Mouse (Mus musculus): ENCODE data around the gene Abcf2. TPM values are rescaled to one million over a fixed set of nuclear protein-coding genes. Genes with fewer than 3 reads are reported as not detected.
A peak's percentile ranks its signal among the peaks of the same experiment; 100 is the strongest.
"Not testable (repeated sequence)": the region's sequence is repeated elsewhere in the genome, so short reads cannot be mapped to it uniquely, and the experiment has no call there.

The Abcf2 gene
- polyA plus RNA-seq, 1 experiment from 2014 or later, result 177 TPM

DNA sequence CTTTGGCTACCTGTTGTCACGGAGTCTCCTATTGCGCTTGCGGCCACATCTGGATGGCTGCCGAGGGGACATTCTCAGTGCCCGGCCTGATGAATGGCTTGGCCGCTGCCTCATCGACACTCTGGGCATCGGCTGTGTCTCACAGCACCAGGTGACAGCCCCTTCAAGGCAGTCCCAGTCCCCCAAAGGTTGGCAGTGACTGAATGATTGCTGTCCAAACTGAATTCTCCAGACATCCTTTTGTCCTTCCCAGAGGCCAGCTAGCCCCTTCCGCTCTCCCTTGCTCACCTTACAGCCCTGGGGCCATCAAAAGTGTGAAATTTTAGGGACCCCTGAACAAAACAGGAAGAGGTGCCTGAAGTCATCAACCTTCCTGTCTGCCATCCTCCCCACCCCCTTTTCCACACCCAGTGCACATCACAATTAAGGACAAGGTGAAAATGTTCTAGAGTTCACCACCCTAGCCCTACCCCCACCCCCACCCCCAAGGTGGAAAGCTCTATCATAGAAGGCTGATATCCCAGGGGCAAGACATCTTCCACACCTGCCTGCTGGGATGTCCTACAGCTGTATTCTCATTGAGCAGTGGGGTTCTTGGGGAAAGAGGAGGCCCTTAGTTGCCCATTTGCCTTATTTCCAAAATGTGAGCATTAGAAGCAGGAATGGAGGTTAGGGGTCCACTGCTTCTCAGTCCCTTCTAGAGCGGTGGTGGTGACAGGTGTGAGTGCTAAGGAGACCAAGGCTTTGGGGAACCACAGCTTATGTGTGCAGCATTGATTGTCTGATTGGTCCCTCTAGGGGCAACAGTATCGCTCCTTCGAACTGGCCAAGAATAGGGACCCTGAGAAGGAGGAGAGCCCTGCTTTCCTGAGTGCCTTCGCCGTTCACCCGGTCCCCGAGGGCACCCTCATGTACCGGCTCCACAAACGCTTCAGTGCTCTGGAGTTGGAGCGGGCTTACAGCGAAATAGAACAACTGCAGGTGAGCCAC is 12.5 kb upstream of the Abcf2 start:
- Histone ChIP-seq H3K27me3 (ENCODE audit: low read depth, poor library complexity, severe bottlenecking) (peaks cover 35% of the 10 kb centered on the region), H3K36me3 (peaks cover 71% of the 10 kb centered on the region), H3K27ac (no peak overlapping the region), H3K4me1 (peaks cover 57% of the 10 kb centered on the region), H3K4me3 (no peak overlapping the region), H3K9me3 (replicated peaks) (no peaks in the 10 kb centered on the region)
- no peak for DNase-seq (ENCODE audit: low spot score)
- 90% methylated on average over 20 of the region's 20 CpGs for WGBS

- peak overlapping the region; percentile 84 for H3K27ac ChIP-seq
- DNase-seq (ENCODE audit: low spot score), result no peak
Observed at GRCm38 (mm10) chr5:24587200-24587577, 9.9 kb upstream of the Abcf2 start.

GRCm38 (mm10) chr5:24586547-24587199 is 9.4 kb upstream of the Abcf2 start, which contains the start of gene Chpf2:
Chpf2 (plus strand) TSS chr5:24586741.
- DNase-seq (ENCODE audit: low spot score), result peak; percentile 92
- peaks cover 12% of the 10 kb centered on the region for H3K27me3 ChIP-seq (ENCODE audit: low read depth, poor library complexity, severe bottlenecking)
- peaks cover 40% of the 10 kb centered on the region for H3K36me3 ChIP-seq
- peak within 1 kb of the TSS; percentile 89 for H3K4me3 ChIP-seq
- H3K9me3 ChIP-seq (replicated peaks), result no peaks in the 10 kb centered on the region
- under 1% methylated on average over 43 of the region's 43 CpGs for WGBS
- peaks cover 40% of the 10 kb centered on the region for H3K4me1 ChIP-seq
- H3K27ac ChIP-seq, result peak within 1 kb of the TSS; percentile 84

More at GRCm38 (mm10) chr5:24587200-24587577, 9.9 kb upstream of the Abcf2 start:
- 37% methylated on average over 4 of the region's 4 CpGs for WGBS
- Histone ChIP-seq H3K4me3 (peak overlapping the region; percentile 89), H3K36me3 (peaks cover 45% of the 10 kb centered on the region), H3K4me1 (peaks cover 45% of the 10 kb centered on the region), H3K9me3 (replicated peaks) (no peaks in the 10 kb centered on the region), H3K27me3 (ENCODE audit: low read depth, poor library complexity, severe bottlenecking) (peaks cover 18% of the 10 kb centered on the region)

GRCm38 (mm10) chr5:24586106-24586505 is 8.8 kb upstream of the Abcf2 start:
- peaks cover 7% of the 10 kb centered on the region for H3K27me3 ChIP-seq (ENCODE audit: low read depth, poor library complexity, severe bottlenecking)
- H3K27ac ChIP-seq, result peak overlapping the region; percentile 84

GRCm38 (mm10) chr5:24578109-24578963 is 1.1 kb upstream of the Abcf2 start:
- H3K4me1 ChIP-seq, result peaks cover 16% of the 10 kb centered on the region
- WGBS, result 67% methylated on average over 6 of the region's 6 CpGs
- DNase-seq (ENCODE audit: low spot score), result no peak
- peaks cover 26% of the 10 kb centered on the region for H3K36me3 ChIP-seq
- peak overlapping the region; percentile 91 for H3K27ac ChIP-seq
- H3K27me3 ChIP-seq (ENCODE audit: low read depth, poor library complexity, severe bottlenecking), result no peaks in the 10 kb centered on the region
- H3K4me3 ChIP-seq, result peak overlapping the region; percentile 89
- H3K9me3 ChIP-seq (replicated peaks), result no peaks in the 10 kb centered on the region

More at GRCm38 (mm10) chr5:24586106-24586505, 8.8 kb upstream of the Abcf2 start:
- no peak for DNase-seq (ENCODE audit: low spot score)
- Histone ChIP-seq H3K9me3 (replicated peaks) (no peaks in the 10 kb centered on the region), H3K36me3 (peaks cover 34% of the 10 kb centered on the region), H3K4me3 (peak overlapping the region; percentile 89), H3K4me1 (peaks cover 35% of the 10 kb centered on the region)
- 15% methylated on average over 8 of the region's 8 CpGs for WGBS

DNA sequence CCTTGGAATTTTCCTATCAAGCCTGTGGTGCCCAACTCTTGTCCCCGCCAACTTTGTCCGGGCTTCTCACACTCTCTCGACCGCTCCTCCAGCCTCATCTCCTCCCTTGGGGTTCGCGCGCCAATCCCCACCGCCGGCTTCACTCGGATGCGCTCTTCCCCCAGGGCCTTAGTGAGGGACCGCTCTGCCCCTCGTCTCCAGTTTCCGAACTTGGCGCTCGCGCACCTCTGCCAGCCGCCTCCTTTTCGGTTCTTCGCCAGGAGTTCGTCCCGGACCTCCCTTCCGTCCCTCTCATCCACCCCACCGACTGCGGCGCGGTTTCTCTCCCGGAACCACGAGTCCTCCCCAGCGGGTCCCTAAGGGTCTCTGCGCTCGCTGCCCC is 475 bp downstream of the Abcf2 start:
- Histone ChIP-seq H3K4me1 (peaks cover 16% of the 10 kb centered on the region), H3K27me3 (ENCODE audit: low read depth, poor library complexity, severe bottlenecking) (no peaks in the 10 kb centered on the region), H3K36me3 (peaks cover 41% of the 10 kb centered on the region), H3K4me3 (peak overlapping the region; percentile 89), H3K27ac (peak overlapping the region; percentile 91), H3K9me3 (replicated peaks) (no peaks in the 10 kb centered on the region)
- whole genome bisulfite sequencing, result 1% methylated on average over 32 of the region's 32 CpGs
- no peak for DNase-seq (ENCODE audit: low spot score)

DNA sequence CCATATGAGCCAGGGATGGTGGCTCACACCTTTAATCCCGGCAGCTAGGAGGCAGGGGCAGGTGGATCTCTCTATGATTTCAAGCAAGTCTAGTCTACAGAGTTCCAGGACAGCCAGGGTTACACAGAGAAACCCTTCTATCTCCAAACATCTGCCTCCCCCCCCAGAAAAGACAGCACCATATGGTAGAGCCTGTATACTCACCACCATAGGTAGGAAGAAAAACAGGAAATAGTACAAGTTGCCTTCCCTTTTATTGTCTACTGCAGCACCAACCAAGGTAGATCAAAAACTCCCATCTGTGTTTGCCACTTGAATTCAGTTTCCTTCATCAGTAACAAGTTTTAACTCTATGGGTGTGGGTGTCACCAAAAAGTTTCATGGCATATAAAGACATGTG is 1.3 kb downstream of the Abcf2 start:
- H3K27ac ChIP-seq, result no peak overlapping the region
- WGBS, result 98% methylated on average over 1 of the region's 1 CpGs
- H3K36me3 ChIP-seq, result peaks cover 50% of the 10 kb centered on the region
- H3K27me3 ChIP-seq (ENCODE audit: low read depth, poor library complexity, severe bottlenecking), result no peaks in the 10 kb centered on the region
- H3K9me3 ChIP-seq (replicated peaks), result no peaks in the 10 kb centered on the region
- H3K4me3 ChIP-seq, result peak overlapping the region; percentile 89
- DNase-seq (ENCODE audit: low spot score), result no peak
- peaks cover 16% of the 10 kb centered on the region for H3K4me1 ChIP-seq

DNA sequence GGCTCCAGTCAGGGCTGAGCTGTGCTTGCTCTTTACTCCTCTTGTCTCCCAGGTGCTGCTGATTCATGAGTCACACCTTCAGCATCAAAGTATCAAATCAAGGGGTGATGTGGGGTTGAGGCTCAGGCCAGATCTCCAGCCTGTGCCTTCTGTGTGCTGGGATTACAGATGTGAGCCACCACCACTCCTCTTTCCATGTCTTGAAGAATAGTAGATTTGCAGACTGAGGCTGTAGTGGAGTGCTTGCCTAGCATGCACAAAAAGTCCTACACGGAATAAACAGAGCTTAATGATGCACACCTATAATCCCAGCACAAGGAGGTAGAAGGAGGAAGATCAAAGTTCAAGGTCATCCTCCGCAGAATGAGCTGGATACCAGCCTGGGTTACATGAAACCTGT is 20.6 kb downstream of the Abcf2 start, which contains the start of gene 4931409K22Rik:
TSS of gene 4931409K22Rik (minus strand) at position 101 of the 400 bp plus-strand sequence.
- Histone ChIP-seq H3K36me3 (no peaks in the 10 kb centered on the region), H3K27ac (no peak within 1 kb of the TSS), H3K4me1 (peaks cover 23% of the 10 kb centered on the region), H3K9me3 (replicated peaks) (no peaks in the 10 kb centered on the region), H3K4me3 (no peak within 1 kb of the TSS), H3K27me3 (ENCODE audit: low read depth, poor library complexity, severe bottlenecking) (peaks cover 11% of the 10 kb centered on the region)
- WGBS, result 69% methylated on average over 2 of the region's 2 CpGs
- DNase-seq (ENCODE audit: low spot score), result no peak

GRCm38 (mm10) chr5:24555335-24555734 is 21.9 kb downstream of the Abcf2 start:
- not testable (repeated sequence) for H3K9me3 ChIP-seq (replicated peaks); H3K27ac ChIP-seq; H3K4me3 ChIP-seq; H3K36me3 ChIP-seq; DNase-seq (ENCODE audit: low spot score)
- peaks cover 37% of the 10 kb centered on the region for H3K4me1 ChIP-seq
- 90% methylated on average over 7 of the region's 7 CpGs for WGBS
- H3K27me3 ChIP-seq (ENCODE audit: low read depth, poor library complexity, severe bottlenecking), result peaks cover 24% of the 10 kb centered on the region

- WGBS, result 67% methylated on average over 5 of the region's 5 CpGs
- Histone ChIP-seq H3K4me3 (no peak overlapping the region), H3K36me3 (no peaks in the 10 kb centered on the region), H3K27me3 (ENCODE audit: low read depth, poor library complexity, severe bottlenecking) (peaks cover 38% of the 10 kb centered on the region), H3K4me1 (peaks cover 38% of the 10 kb centered on the region), H3K27ac (no peak overlapping the region), H3K9me3 (replicated peaks) (no peaks in the 10 kb centered on the region)
- no peak for DNase-seq (ENCODE audit: low spot score)
Observed at GRCm38 (mm10) chr5:24553621-24554244, 23.5 kb downstream of the Abcf2 start.

DNA sequence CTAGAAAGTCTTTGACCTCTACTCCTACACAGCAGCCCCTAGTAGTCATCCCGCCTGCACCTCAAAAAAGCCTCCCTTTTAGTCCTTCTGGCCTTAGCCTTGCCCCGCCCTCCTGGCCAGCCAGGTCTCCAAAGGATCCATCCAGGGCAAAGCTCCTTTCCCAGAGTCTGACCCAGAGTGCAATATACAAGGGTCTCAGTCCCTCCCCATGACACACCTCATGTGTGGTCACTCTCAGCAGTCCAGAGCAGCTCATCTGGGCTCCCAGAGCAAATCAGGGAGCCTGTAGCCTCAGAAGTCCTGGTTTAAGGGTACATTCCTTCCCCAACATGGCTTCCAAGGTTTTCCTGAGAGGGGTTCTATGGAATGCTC is 26.0 kb downstream of the Abcf2 start:
- no peaks in the 10 kb centered on the region for H3K9me3 ChIP-seq (replicated peaks)
- H3K4me3 ChIP-seq, result peak overlapping the region; percentile 37
- peaks cover 42% of the 10 kb centered on the region for H3K27me3 ChIP-seq (ENCODE audit: low read depth, poor library complexity, severe bottlenecking)
- WGBS, result 50% methylated on average over 2 of the region's 2 CpGs
- no peak for DNase-seq (ENCODE audit: low spot score)
- peaks cover 38% of the 10 kb centered on the region for H3K4me1 ChIP-seq
- no peaks in the 10 kb centered on the region for H3K36me3 ChIP-seq
- H3K27ac ChIP-seq, result peak overlapping the region; percentile 10; the same call in 1 of the 2 replicates
